Mouse (Mus musculus) kidney, embryonic 14.5 days (tissue): ENCODE data around the gene Zfr2. TPM values are rescaled to one million over a fixed set of nuclear protein-coding genes. Genes with fewer than 3 reads are reported as not detected.

Experiments
- ATAC-seq: fragments of 200-750 bp; cut with Nextera tagmentation; 2 replicates; pipeline ENCODE4 v1.8.0; 2017; ENCODE audit warnings: moderate number of reproducible peaks, mild to moderate bottlenecking, moderate TSS enrichment, moderate library complexity; ENCODE audit not compliant: low FRiP score, low TSS enrichment
- H3K27ac ChIP-seq: fragments of 300-500 bp; sonication (generic); 2 replicates; pipeline ENCODE4 v1.5.1; 2014; ENCODE audit warnings: low read depth, mild to moderate bottlenecking, low read length, moderate library complexity, mixed read lengths
- H3K27me3 ChIP-seq: fragments of 300-500 bp; sonication (generic); 2 replicates; pipeline ENCODE4 v1.6.1; 2014; ENCODE audit warnings: mild to moderate bottlenecking, low read length; ENCODE audit not compliant: control insufficient read depth, insufficient read depth
- H3K36me3 ChIP-seq: fragments of 300-500 bp; sonication (generic); 2 replicates; pipeline ENCODE4 v1.6.1; 2014; ENCODE audit warnings: low read length, mixed read lengths; ENCODE audit not compliant: control insufficient read depth, insufficient read depth
- H3K4me1 ChIP-seq: fragments of 300-500 bp; sonication (generic); 2 replicates; pipeline ENCODE4 v1.6.1; 2014; ENCODE audit warnings: low read length, mixed read lengths; ENCODE audit not compliant: control insufficient read depth, insufficient read depth
- H3K4me2 ChIP-seq: fragments of 300-500 bp; sonication (generic); replicated peaks from 2 replicates; pipeline ENCODE4 v1.6.1; 2014; ENCODE audit warnings: low read depth, mild to moderate bottlenecking, low read length
- H3K4me3 ChIP-seq: fragments of 300-500 bp; sonication (generic); 2 replicates; pipeline ENCODE4 v1.5.1; 2014; ENCODE audit warnings: mild to moderate bottlenecking, low read length
- H3K9ac ChIP-seq: fragments of 300-500 bp; sonication (generic); 2 replicates; pipeline ENCODE4 v1.6.1; 2014; ENCODE audit warnings: low read depth, mild to moderate bottlenecking, low read length, moderate library complexity
- H3K9me3 ChIP-seq: fragments of 300-500 bp; sonication (generic); 2 replicates; pipeline ENCODE4 v1.6.1; 2016; ENCODE audit warnings: low read length; ENCODE audit not compliant: control insufficient read depth
- WGBS: fragments of 180-500 bp; shearing (Covaris S2); extraction: QIAGEN DNeasy Blood & Tissue Kit; methylation state at CpG from one replicate; pipeline ENCODE4 v1.1.7; 2014; 5-methylcytosine and 5-hydroxymethylcytosine counted together
- polyA plus RNA-seq: library from polyadenylated mRNA; unstranded; fragments of >200 nt; fragmentation: Nextera tagmentation; extraction: Ambion mirVana; gene quantifications from 2 replicates; pipeline ENCODE4 v1.2.1, GENCODE M21; 2014

The Zfr2 gene
- polyA plus RNA-seq, 1 experiment from 2014 or later, result 4.5 TPM

- peaks cover 25% of the 10 kb centered on the region; the same call in 1 of the 2 replicates for H3K27me3 ChIP-seq
- WGBS, result 80% methylated on average over 8 of the region's 8 CpGs
These were observed 16.5 kb downstream of the Zfr2 start for GRCm38 (mm10) chr10:81249442-81249841.

GRCm38 (mm10) chr10:81252424-81253419 is 19.8 kb downstream of the Zfr2 start, which contains the start of gene Matk:
Gene Matk, plus strand, starts transcription at chr10:81252935.
- H3K9ac ChIP-seq, result no peak within 1 kb of the TSS
- 10% methylated on average over 44 of the region's 44 CpGs for WGBS

More at GRCm38 (mm10) chr10:81249442-81249841, 16.5 kb downstream of the Zfr2 start:
- no peak overlapping the region for H3K27ac ChIP-seq
- no peak for ATAC-seq
- H3K4me3 ChIP-seq, result no peak overlapping the region
- H3K9ac ChIP-seq, result no peak overlapping the region
- H3K4me1 ChIP-seq, result 0 out of 2 replicates have a peak, but pooled peaks cover 3% of the 10 kb centered on the region
- no peaks in the 10 kb centered on the region for H3K9me3 ChIP-seq
- H3K36me3 ChIP-seq, result no peaks in the 10 kb centered on the region
- no peak overlapping the region for H3K4me2 ChIP-seq

GRCm38 (mm10) chr10:81254886-81255285 is 21.9 kb downstream of the Zfr2 start:
- Histone ChIP-seq H3K27me3 (peaks cover 55% of the 10 kb centered on the region), H3K4me3 (no peak overlapping the region), H3K9ac (no peak overlapping the region), H3K27ac (no peak overlapping the region), H3K4me1 (0 out of 2 replicates have a peak, but pooled peaks cover 10% of the 10 kb centered on the region), H3K4me2 (no peak overlapping the region), H3K9me3 (no peaks in the 10 kb centered on the region), H3K36me3 (no peaks in the 10 kb centered on the region)
- 39% methylated on average over 1 of the region's 1 CpGs for WGBS
- ATAC-seq, result no peak

More at GRCm38 (mm10) chr10:81252424-81253419, 19.8 kb downstream of the Zfr2 start, which contains the start of gene Matk:
- no peaks in the 10 kb centered on the region for H3K36me3 ChIP-seq
- no peaks in the 10 kb centered on the region for H3K9me3 ChIP-seq
- H3K4me2 ChIP-seq, result no peak within 1 kb of the TSS
- ATAC-seq, result peak; percentile 38; the same call in 1 of the 2 replicates
- H3K4me3 ChIP-seq, result peak within 1 kb of the TSS; percentile 8; the same call in 1 of the 2 replicates
- peaks cover 41% of the 10 kb centered on the region for H3K27me3 ChIP-seq
- 0 out of 2 replicates have a peak, but pooled peaks cover 5% of the 10 kb centered on the region for H3K4me1 ChIP-seq
- H3K27ac ChIP-seq, result no peak within 1 kb of the TSS

GRCm38 (mm10) chr10:81257158-81258039 is 24.4 kb downstream of the Zfr2 start:
- Histone ChIP-seq H3K27me3 (peaks cover 49% of the 10 kb centered on the region), H3K27ac (no peak overlapping the region), H3K36me3 (peaks cover 6% of the 10 kb centered on the region; the same call in 1 of the 2 replicates), H3K4me1 (0 out of 2 replicates have a peak, but pooled peaks cover 10% of the 10 kb centered on the region), H3K9me3 (peaks cover 4% of the 10 kb centered on the region; the same call in 1 of the 2 replicates), H3K4me3 (peak overlapping the region; percentile 43), H3K4me2 (peak overlapping the region; percentile 73), H3K9ac (peak overlapping the region; percentile 15; the same call in 1 of the 2 replicates)
- under 1% methylated on average over 62 of the region's 62 CpGs for WGBS
- ATAC-seq, result 0 out of 2 replicates have a peak, but pooled peaks have one; percentile 7

GRCm38 (mm10) chr10:81259225-81259884 is 26.4 kb downstream of the Zfr2 start:
- H3K4me3 ChIP-seq, result no peak overlapping the region
- 0 out of 2 replicates have a peak, but pooled peaks cover 6% of the 10 kb centered on the region for H3K4me1 ChIP-seq
- ATAC-seq, result no peak
- peaks cover 23% of the 10 kb centered on the region for H3K36me3 ChIP-seq
- no peak overlapping the region for H3K4me2 ChIP-seq
- peaks cover 4% of the 10 kb centered on the region; the same call in 1 of the 2 replicates for H3K9me3 ChIP-seq
- peaks cover 31% of the 10 kb centered on the region for H3K27me3 ChIP-seq
- 43% methylated on average over 21 of the region's 21 CpGs for WGBS
- H3K27ac ChIP-seq, result no peak overlapping the region
- no peak overlapping the region for H3K9ac ChIP-seq

- peaks cover 36% of the 10 kb centered on the region for H3K36me3 ChIP-seq
- ATAC-seq, result no peak
- H3K27me3 ChIP-seq, result peaks cover 29% of the 10 kb centered on the region
These were observed 28.1 kb downstream of the Zfr2 start for GRCm38 (mm10) chr10:81261025-81261424.

GRCm38 (mm10) chr10:81265540-81265939 is 32.6 kb downstream of the Zfr2 start:
- Histone ChIP-seq H3K27ac (no peak overlapping the region), H3K4me3 (peak overlapping the region; percentile 73), H3K4me1 (peaks cover 19% of the 10 kb centered on the region; the same call in 1 of the 2 replicates), H3K4me2 (peak overlapping the region; percentile 75), H3K9me3 (peaks cover 2% of the 10 kb centered on the region; the same call in 1 of the 2 replicates), H3K27me3 (no peaks in the 10 kb centered on the region), H3K9ac (peak overlapping the region; percentile 85; the same call in 1 of the 2 replicates), H3K36me3 (peaks cover 38% of the 10 kb centered on the region)
- no peak for ATAC-seq
- 98% methylated on average over 8 of the region's 8 CpGs for WGBS

More at GRCm38 (mm10) chr10:81261025-81261424, 28.1 kb downstream of the Zfr2 start:
- 91% methylated on average over 4 of the region's 4 CpGs for WGBS
- H3K9me3 ChIP-seq, result peaks cover 4% of the 10 kb centered on the region; the same call in 1 of the 2 replicates
- no peak overlapping the region for H3K4me3 ChIP-seq
- H3K4me2 ChIP-seq, result no peak overlapping the region
- H3K9ac ChIP-seq, result no peak overlapping the region
- H3K4me1 ChIP-seq, result peaks cover 13% of the 10 kb centered on the region; the same call in 1 of the 2 replicates
- no peak overlapping the region for H3K27ac ChIP-seq
